Mouse (Mus musculus) kidney, adult 18-20 months (tissue): ENCODE measurements around the gene Rpl41.

ENCODE experiments used
- DNase-seq: peaks from one replicate; pipeline ENCODE4 v3.0.0; 2021

Rpl41 gene

GRCm38 (mm10) chr10:128524111-128524731 lies 24.9 kb downstream of the Rpl41 start:
- DNase-seq, result no peak

GRCm38 (mm10) chr10:128522351-128522750 lies 26.8 kb downstream of the Rpl41 start:
- no peak for DNase-seq

GRCm38 (mm10) chr10:128520591-128520990 lies 28.5 kb downstream of the Rpl41 start:
- DNase-seq, result no peak

- peak; percentile 65 for DNase-seq
Observed at GRCm38 (mm10) chr10:128518833-128519232, 30.3 kb downstream of the Rpl41 start.

GRCm38 (mm10) chr10:128516677-128517076 lies 32.4 kb downstream of the Rpl41 start:
- no peak for DNase-seq

- no peak for DNase-seq
Observed at GRCm38 (mm10) chr10:128516029-128516428, 33.1 kb downstream of the Rpl41 start.

GRCm38 (mm10) chr10:128515044-128515443 lies 34.1 kb downstream of the Rpl41 start:
- DNase-seq, result no peak

- no peak for DNase-seq
Observed at GRCm38 (mm10) chr10:128511761-128512160, 37.3 kb downstream of the Rpl41 start.

- no peak for DNase-seq
Observed at GRCm38 (mm10) chr10:128511189-128511588, 37.9 kb downstream of the Rpl41 start.

- no peak for DNase-seq
Observed at GRCm38 (mm10) chr10:128510301-128510700, 38.8 kb downstream of the Rpl41 start.

- DNase-seq, result no peak
Observed at GRCm38 (mm10) chr10:128509831-128510230, 39.3 kb downstream of the Rpl41 start.

GRCm38 (mm10) chr10:128509203-128509602 lies 39.9 kb downstream of the Rpl41 start:
- no peak for DNase-seq

- DNase-seq, result no peak
Observed at GRCm38 (mm10) chr10:128508260-128508659, 40.8 kb downstream of the Rpl41 start.

GRCm38 (mm10) chr10:128505974-128506373 lies 43.1 kb downstream of the Rpl41 start:
- no peak for DNase-seq

- DNase-seq, result peak; percentile 34
Observed at GRCm38 (mm10) chr10:128505371-128505667, 43.8 kb downstream of the Rpl41 start.

- DNase-seq, result no peak
Observed at GRCm38 (mm10) chr10:128504641-128505370, 44.3 kb downstream of the Rpl41 start.

GRCm38 (mm10) chr10:128504012-128504411 lies 45.1 kb downstream of the Rpl41 start:
- DNase-seq, result no peak

GRCm38 (mm10) chr10:128503532-128503931 lies 45.6 kb downstream of the Rpl41 start:
- DNase-seq, result no peak

GRCm38 (mm10) chr10:128502341-128502740 lies 46.8 kb downstream of the Rpl41 start:
- no peak for DNase-seq

GRCm38 (mm10) chr10:128499116-128499671 lies 49.9 kb downstream of the Rpl41 start:
- peak; percentile 77 for DNase-seq

- peak; percentile 94 for DNase-seq
Observed at GRCm38 (mm10) chr10:128498590-128498989, 50.5 kb downstream of the Rpl41 start, which contains the start of gene Myl6b. Myl6b (minus strand) TSS chr10:128498685.
